ENCODE assay signal across 15 mouse cellular contexts in genomic region chr6:142578831-142579230, GRCm38 (mm10).
"Had no signal": no experiment of that assay in that cellular context is flagged by ENCODE, and none has a peak within 500 bp of the region (broad histone marks: within the 10 kb centered on the region; RNA-seq: fewer than 3 reads in every experiment).

No protein-coding gene starts in this region.

- H3K36me3 ChIP-seq: limb, embryonic 10.5 days; limb, embryonic 13.5 days; liver, embryonic 12.5 days; liver, embryonic 15.5 days; lung, embryonic 15.5 days had no signal

- H3K27me3 ChIP-seq: liver, embryonic 15.5 days; lung, embryonic 15.5 days had no signal

- H3K4me1 ChIP-seq: limb, embryonic 10.5 days; limb, embryonic 13.5 days; liver, embryonic 12.5 days; liver, embryonic 15.5 days; lung, embryonic 15.5 days; megakaryocyte, embryonic 14.5 days had no signal

- DNase-seq: kidney, adult 9 months; kidney, postnatal 14 days; kidney, postnatal 4 days; liver; lung, adult 18-20 months; lung, postnatal 10 days; lung, postnatal 36 days; midbrain, embryonic 14.5 days; thymus, adult 18-20 months had no signal

- H3K4me3 ChIP-seq: limb, embryonic 10.5 days; limb, embryonic 13.5 days; liver, embryonic 12.5 days; liver, embryonic 15.5 days; lung, embryonic 15.5 days; megakaryocyte, embryonic 14.5 days had no signal

- H3K9me3 ChIP-seq: limb, embryonic 10.5 days; limb, embryonic 13.5 days; liver, embryonic 12.5 days; liver, embryonic 15.5 days; lung, embryonic 15.5 days; megakaryocyte, embryonic 14.5 days had no signal

- H3K27ac ChIP-seq: limb, embryonic 10.5 days; limb, embryonic 13.5 days; liver, embryonic 12.5 days; liver, embryonic 15.5 days; lung, embryonic 15.5 days had no signal
